8 mouse cellular contexts compared by ENCODE assay signal in the genomic region with DNA sequence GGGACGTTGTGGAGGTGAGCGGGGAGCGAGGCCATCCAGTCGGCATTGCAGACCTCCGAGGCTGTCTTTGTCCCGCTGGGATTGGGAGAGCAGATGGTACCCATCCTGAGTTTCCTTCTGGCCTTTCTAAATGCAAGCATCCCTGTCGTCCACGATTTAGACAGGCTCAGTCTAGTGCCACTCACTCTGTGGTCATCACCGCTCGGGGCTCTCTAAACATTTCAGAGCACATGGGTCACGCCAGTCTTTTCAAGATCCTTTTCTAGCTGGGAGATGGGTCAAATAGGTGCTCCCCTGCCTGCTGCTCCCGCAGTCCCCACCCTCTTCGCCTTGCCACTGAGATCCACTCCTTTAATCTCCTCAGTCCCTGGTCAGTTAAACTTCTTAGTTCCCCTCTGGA. TPM values are rescaled to one million over a fixed set of nuclear protein-coding genes. Genes with fewer than 3 reads are reported as not detected.
A peak's percentile ranks its signal among the peaks of the same experiment; 100 is the strongest.
DNase-seq lines count a peak whose midpoint lies in the region; ATAC-seq and TF ChIP-seq lines count a peak whose summit lies in the region.

No protein-coding gene starts in this region.

- 2% methylated on average over 13 of the region's 13 CpGs for WGBS in heart, postnatal 0 days
- 1% methylated on average over 13 of the region's 13 CpGs for WGBS in midbrain, embryonic 11.5 days

- H3K4me1 ChIP-seq in heart, postnatal 0 days (ENCODE audit: control insufficient read depth, insufficient read depth) = 0 out of 2 replicates have a peak, but pooled peaks cover 5% of the 10 kb centered on the region
- H3K4me1 ChIP-seq in midbrain, embryonic 11.5 days (ENCODE audit: control insufficient read depth, insufficient read depth, low read length) = peaks cover 10% of the 10 kb centered on the region

- no peak for TF ChIP-seq EP300 in heart, postnatal 0 days (IDR thresholded peaks at IDR 0.05; ENCODE audit: low read depth)

- TF ChIP-seq CTCF in heart, postnatal 0 days (IDR thresholded peaks at IDR 0.05; ENCODE audit: low read depth) = no peak

- peak; percentile 11 for DNase-seq in adrenal gland, adult 8-10 months
- no peak for DNase-seq in adrenal gland, adult 2 months
- DNase-seq in retina, adult 2 months (ENCODE audit: low read depth, low spot score) = peak; percentile 43
- no peak for DNase-seq in retina, postnatal 1 day
- peak; percentile 5 for DNase-seq in heart, postnatal 0 days (ENCODE audit: low spot score)
- DNase-seq in midbrain, embryonic 11.5 days (ENCODE audit: low spot score, missing footprints) = no peak
- no peak for DNase-seq in spleen, postnatal 14 days (ENCODE audit: low spot score in 2 of 2)
- no peak for DNase-seq in gastrocnemius, postnatal 10 days

- H3K9ac ChIP-seq in heart, postnatal 0 days (replicated peaks; ENCODE audit: low read depth, low read length) = peak overlapping the region; percentile 64
- peak overlapping the region; percentile 70 for H3K9ac ChIP-seq in midbrain, embryonic 11.5 days (ENCODE audit: low read length)

- H3K36me3 ChIP-seq in heart, postnatal 0 days (replicated peaks; ENCODE audit: control insufficient read depth, insufficient read depth, low read length) = no peaks in the 10 kb centered on the region
- H3K36me3 ChIP-seq in midbrain, embryonic 11.5 days (ENCODE audit: control insufficient read depth, insufficient read depth, low read length) = no peaks in the 10 kb centered on the region

- H3K27ac ChIP-seq in heart, postnatal 0 days (ENCODE audit: low read depth) = no peak overlapping the region
- no peak overlapping the region for H3K27ac ChIP-seq in midbrain, embryonic 11.5 days (ENCODE audit: low read depth, low read length)

- peak; percentile 12; the same call in 1 of the 2 replicates for ATAC-seq in heart, postnatal 0 days (ENCODE audit: insufficient read depth, low read depth)
- no peak for ATAC-seq in midbrain, embryonic 11.5 days (ENCODE audit: low FRiP score)

- H3K27me3 ChIP-seq in heart, postnatal 0 days (ENCODE audit: control insufficient read depth, insufficient read depth, low read length) = no peaks in the 10 kb centered on the region
- H3K27me3 ChIP-seq in midbrain, embryonic 11.5 days (ENCODE audit: control insufficient read depth, insufficient read depth, low read length) = no peaks in the 10 kb centered on the region

- H3K4me3 ChIP-seq in heart, postnatal 0 days (ENCODE audit: low read depth, low read length) = peak overlapping the region; percentile 55
- H3K4me3 ChIP-seq in midbrain, embryonic 11.5 days (ENCODE audit: low read depth, low read length) = peak overlapping the region; percentile 62

- H3K4me2 ChIP-seq in heart, postnatal 0 days (ENCODE audit: low read depth, low read length) = peak overlapping the region; percentile 76
- peak overlapping the region; percentile 81 for H3K4me2 ChIP-seq in midbrain, embryonic 11.5 days

- H3K9me3 ChIP-seq in heart, postnatal 0 days (replicated peaks; ENCODE audit: control insufficient read depth, low read length) = no peaks in the 10 kb centered on the region
- H3K9me3 ChIP-seq in midbrain, embryonic 11.5 days (ENCODE audit: control insufficient read depth, low read length) = no peaks in the 10 kb centered on the region

RNA-seq across cellular contexts. Expression of a gene that starts 0.3 kb away (rescaled TPM):
- total RNA-seq in adrenal gland, adult 8-10 months (2022) = 1 to 10 TPM in 1 of 4 experiments, under 1 TPM in 3; 0.59 to 2.6 (median 0.85) TPM
- total RNA-seq in adrenal gland, adult 2 months (2021) = under 1 TPM; 0.35 to 0.62 TPM
- polyA plus RNA-seq in adrenal gland, adult 2 months (2012; rRNA removed) = 0.13 and 0.21 TPM in 2 replicates
- 0.99 and 1.0 TPM in 2 replicates for total RNA-seq in heart, postnatal 0 days (2014; rRNA removed; ENCODE audit: low replicate concordance)
- polyA plus RNA-seq in heart, postnatal 0 days (2015; fragmentation: Nextera tagmentation; extraction: Ambion mirVana) = 0.14 and 0.15 TPM in 2 replicates
- 3.1 and 3.4 TPM in 2 replicates for polyA plus RNA-seq in midbrain, embryonic 11.5 days (2014; fragmentation: Nextera tagmentation; extraction: Ambion mirVana)
- total RNA-seq in gastrocnemius, postnatal 10 days (2021) = under 1 TPM; 0.47 to 0.54 TPM

RNA-seq across cellular contexts. Expression of a gene that starts 56.3 kb away (rescaled TPM):
- total RNA-seq in adrenal gland, adult 8-10 months (2022) = 10 to 100 TPM; 29.4 to 56.4 (median 41.4) TPM
- 10 to 100 TPM; 28.4 to 29.4 TPM for total RNA-seq in adrenal gland, adult 2 months (2021)
- 11.0 and 17.6 TPM in 2 replicates for polyA plus RNA-seq in adrenal gland, adult 2 months (2012; rRNA removed)
- total RNA-seq in heart, postnatal 0 days (2014; rRNA removed; ENCODE audit: low replicate concordance) = 33.2 and 39.2 TPM in 2 replicates
- 28.9 and 32.8 TPM in 2 replicates for polyA plus RNA-seq in heart, postnatal 0 days (2015; fragmentation: Nextera tagmentation; extraction: Ambion mirVana)
- 28.2 and 29.0 TPM in 2 replicates for polyA plus RNA-seq in midbrain, embryonic 11.5 days (2014; fragmentation: Nextera tagmentation; extraction: Ambion mirVana)
- 10 to 100 TPM; 28.5 to 38.6 TPM for total RNA-seq in gastrocnemius, postnatal 10 days (2021)

Comparison
In these comparisons a context has a peak if more than half of its experiments do, and no peak if none do; other contexts are left out.
1. DNase-seq: peak in adrenal gland, adult 8-10 months (single experiment), retina, adult 2 months (single experiment) and heart, postnatal 0 days (single experiment); none in adrenal gland, adult 2 months (single experiment), retina, postnatal 1 day (single experiment), midbrain, embryonic 11.5 days (single experiment), spleen, postnatal 14 days (0 of 2) and gastrocnemius, postnatal 10 days (single experiment).